ENCODE assay signal across 8 mouse cellular contexts in genomic region chr7:12965678-12966091, GRCm38 (mm10). TPM values are rescaled to one million over a fixed set of nuclear protein-coding genes. Genes with fewer than 3 reads are reported as not detected.
DNase-seq lines count a peak whose midpoint lies in the region; ATAC-seq lines count a peak whose summit lies in the region.

Zfp324 (plus strand) TSS chr7:12965838.

- H3K9ac ChIP-seq in hindbrain, embryonic 13.5 days = peak within 1 kb of the TSS; percentile 91

- H3K27me3 ChIP-seq in hindbrain, embryonic 13.5 days = no peaks in the 10 kb centered on the region

- H3K27ac ChIP-seq in hindbrain, embryonic 13.5 days = peak within 1 kb of the TSS; percentile 92

- H3K4me2 ChIP-seq in hindbrain, embryonic 13.5 days = peak within 1 kb of the TSS; percentile 76

- WGBS in hindbrain, embryonic 13.5 days = 1% methylated on average over 23 of the region's 23 CpGs

- H3K9me3 ChIP-seq in hindbrain, embryonic 13.5 days = no peaks in the 10 kb centered on the region

- peak; percentile 67 for DNase-seq in WW6 (ENCODE audit: low read depth, low spot score)
- DNase-seq in cerebellum, postnatal 36 days = peak; percentile 91 to 92
- DNase-seq in frontal cortex, postnatal 25 days (ENCODE audit: low spot score in 2 of 2) = peak; percentile 80 to 85
- peak; percentile 89 to 90 for DNase-seq in layer of hippocampus, postnatal 36 days
- DNase-seq in lung, postnatal 25 days (ENCODE audit: low spot score) = peak; percentile 94
- DNase-seq in retina, adult 2 months (ENCODE audit: low read depth, low spot score) = peak; percentile 74
- peak; percentile 86 to 90 for DNase-seq in thymus, postnatal 36 days

- H3K4me1 ChIP-seq in hindbrain, embryonic 13.5 days (replicated peaks) = peaks cover 34% of the 10 kb centered on the region

- peak within 1 kb of the TSS; percentile 87 for H3K4me3 ChIP-seq in hindbrain, embryonic 13.5 days

- peak; percentile 94 for ATAC-seq in hindbrain, embryonic 13.5 days (ENCODE audit: low FRiP score)

- peaks cover 23% of the 10 kb centered on the region for H3K36me3 ChIP-seq in hindbrain, embryonic 13.5 days

RNA-seq across cellular contexts. Expression of gene Zfp324, which starts in this region (rescaled TPM):
- 13.6 and 13.7 TPM in 2 replicates for polyA plus RNA-seq in hindbrain, embryonic 13.5 days (2015; fragmentation: Nextera tagmentation; extraction: Ambion mirVana)
- total RNA-seq in layer of hippocampus, postnatal 36 days (2021) = 10 to 100 TPM; 11.6 to 13.1 TPM

Comparison
In these comparisons a context has a peak if more than half of its experiments do, and no peak if none do; other contexts are left out.
1. Peak in every context shown above with its lines: DNase-seq, ATAC-seq, H3K4me3 ChIP-seq and H3K27ac ChIP-seq.